Mouse (Mus musculus): ENCODE measurements around the gene Hist2h2aa1.
"Not testable (repeated sequence)": the region's sequence is repeated elsewhere in the genome, so short reads cannot be mapped to it uniquely, and the experiment has no call there.

Hist2h2aa1 gene

DNA sequence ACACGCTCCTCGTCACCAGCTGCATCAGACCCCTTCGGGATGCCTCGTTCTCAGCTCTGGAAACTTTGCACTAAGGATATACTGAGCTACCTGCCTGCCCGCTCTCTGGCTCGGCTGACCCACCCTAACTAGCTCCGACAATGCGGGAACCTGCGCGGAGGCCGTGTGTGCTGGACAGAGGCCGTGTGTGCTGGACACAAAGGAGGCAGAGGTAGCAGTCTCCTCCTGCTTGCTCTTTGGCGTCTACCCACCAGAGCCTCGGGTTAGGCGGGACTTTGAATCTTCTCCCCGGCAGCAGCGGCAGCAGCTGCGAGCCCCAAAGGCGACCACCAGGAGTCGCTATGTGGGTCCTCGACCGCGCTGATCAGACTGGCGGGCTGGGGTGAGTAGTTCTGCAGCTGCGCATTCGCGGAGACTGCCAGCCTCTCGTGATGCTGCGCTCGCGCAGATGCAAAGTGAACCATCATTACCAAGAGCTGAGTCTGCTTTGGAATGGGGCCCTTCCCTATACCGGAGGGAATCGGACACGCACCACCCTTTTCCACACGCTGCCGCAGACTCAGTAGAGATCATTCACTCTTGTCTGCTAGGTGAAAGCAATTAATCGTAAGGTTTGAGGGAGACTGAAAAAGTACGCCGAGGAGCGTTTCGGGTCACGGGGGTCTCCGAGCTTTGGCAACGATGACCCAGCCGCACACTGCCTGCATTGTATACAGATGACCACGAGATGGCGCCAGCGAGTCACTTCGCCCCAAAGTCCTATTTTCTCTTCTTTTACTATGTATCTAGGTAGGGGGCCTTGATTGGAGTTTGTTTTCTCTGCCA is 32.7 kb downstream of the Hist2h2aa1 start:
- peak; percentile 92 for DNase-seq (ENCODE audit: low read depth, low spot score)

- no peak for DNase-seq (ENCODE audit: low read depth, low spot score)
These were observed 35.4 kb downstream of the Hist2h2aa1 start for GRCm38 (mm10) chr3:96280660-96281059.

DNA sequence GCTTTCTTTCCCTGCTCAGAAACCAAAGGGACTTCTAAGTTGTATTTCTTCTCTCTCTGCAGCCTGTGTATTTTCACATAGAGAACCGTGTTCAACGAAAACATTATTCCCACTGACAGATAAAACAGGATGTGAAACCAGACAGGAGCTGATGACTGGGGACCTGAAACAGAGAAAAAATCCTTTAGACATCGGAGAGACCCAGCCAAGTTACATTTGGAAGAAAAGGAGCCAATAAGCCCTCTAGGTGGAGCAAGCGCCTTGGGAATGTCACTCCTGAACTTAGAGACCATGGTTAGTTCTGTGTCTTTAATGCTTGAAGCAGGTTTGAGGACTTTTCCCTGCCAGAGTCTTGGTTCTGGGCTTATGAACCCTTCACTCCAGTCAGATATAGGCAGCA is 39.2 kb downstream of the Hist2h2aa1 start:
- no peak for DNase-seq (ENCODE audit: low read depth, low spot score)

DNA sequence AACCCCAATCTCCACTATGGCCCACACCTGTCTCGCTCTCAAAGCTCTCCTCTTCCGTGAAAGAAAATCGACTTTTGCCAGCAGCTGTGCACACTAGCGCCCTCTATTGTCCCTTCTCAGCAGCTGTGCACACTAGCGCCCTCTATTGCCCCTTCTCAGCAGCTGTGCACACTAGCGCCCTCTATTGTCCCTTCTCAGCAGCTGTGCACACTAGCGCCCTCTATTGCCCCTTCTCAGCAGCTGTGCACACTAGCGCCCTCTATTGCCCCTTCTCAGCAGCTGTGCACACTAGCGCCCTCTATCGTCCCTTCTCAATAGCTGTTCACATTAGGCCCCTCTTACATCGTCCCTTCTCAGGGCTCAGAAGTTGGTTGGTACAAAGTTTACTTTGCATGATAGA is 42.0 kb downstream of the Hist2h2aa1 start:
- not testable (repeated sequence) for DNase-seq (ENCODE audit: low read depth, low spot score)

DNA sequence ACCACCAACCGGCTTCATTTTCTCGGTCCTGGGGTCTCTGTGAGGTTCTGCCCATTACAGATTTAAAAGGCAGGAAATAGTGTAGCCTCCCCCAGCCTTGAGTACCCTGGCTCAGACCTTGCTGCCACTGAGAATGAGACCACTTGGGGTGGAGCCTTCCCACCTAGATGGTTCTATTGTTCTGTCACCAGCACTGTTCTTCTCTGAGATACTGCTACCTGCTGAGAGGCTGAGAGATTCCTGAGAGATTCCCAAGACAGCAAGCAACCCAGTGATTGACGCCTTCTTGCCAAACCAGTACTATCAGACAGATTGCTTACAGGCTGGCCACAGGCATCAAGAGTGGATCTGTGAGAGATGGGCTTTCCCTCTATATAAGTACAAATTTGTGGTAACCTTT is 43.9 kb downstream of the Hist2h2aa1 start:
- DNase-seq (ENCODE audit: low read depth, low spot score): no peak

GRCm38 (mm10) chr3:96290727-96291126 is 45.4 kb downstream of the Hist2h2aa1 start:
- not testable (repeated sequence) for DNase-seq (ENCODE audit: low read depth, low spot score)

- DNase-seq (ENCODE audit: low read depth, low spot score): no peak
These were observed 47.3 kb downstream of the Hist2h2aa1 start for GRCm38 (mm10) chr3:96292641-96293040.

DNA sequence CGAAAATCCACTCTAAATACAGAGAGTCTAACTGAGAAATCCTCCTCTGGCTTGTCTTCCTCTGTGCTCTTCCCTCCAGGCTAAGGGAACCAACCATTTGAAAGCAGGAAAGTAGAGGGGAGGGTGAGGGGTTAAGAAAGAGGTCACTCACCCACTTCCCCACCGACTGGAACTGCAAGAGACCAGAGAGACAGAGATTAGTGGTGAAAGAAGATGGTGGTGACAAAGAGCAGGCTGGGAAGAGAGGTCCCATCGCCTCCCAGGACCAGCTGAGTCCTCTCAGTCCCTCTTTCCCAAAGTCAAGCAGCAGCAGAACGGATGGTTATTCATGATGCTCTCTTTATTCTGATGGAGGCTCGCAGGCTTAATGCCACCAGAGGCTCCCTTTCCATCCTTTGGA is 48.1 kb downstream of the Hist2h2aa1 start:
- DNase-seq (ENCODE audit: low read depth, low spot score): no peak

- no peak for DNase-seq (ENCODE audit: low read depth, low spot score)
These were observed 48.5 kb downstream of the Hist2h2aa1 start, which contains the start of gene Fcgr1 for GRCm38 (mm10) chr3:96293787-96294186. Gene Fcgr1 (minus strand): TSS chr3:96293969.

Measured in telencephalon, adult 2 months (tissue).